Mouse (Mus musculus) T-cell, adult 2 months (primary cell): ENCODE measurements around the gene Emc10.

ENCODE experiments used
- DNase-seq: peaks from one replicate; pipeline ENCODE4 v3.0.0; 2022; ENCODE audit warnings: low spot score

Gene Emc10

GRCm38 (mm10) chr7:44484841-44485571 lies 11.3 kb downstream of the Emc10 start:
- DNase-seq: peak; percentile 60

GRCm38 (mm10) chr7:44484109-44484508 lies 12.2 kb downstream of the Emc10 start:
- DNase-seq: no peak

GRCm38 (mm10) chr7:44482836-44483435 lies 13.4 kb downstream of the Emc10 start:
- no peak for DNase-seq

GRCm38 (mm10) chr7:44475046-44475614 lies 21.2 kb downstream of the Emc10 start:
- DNase-seq: no peak

- no peak for DNase-seq
These were observed 21.9 kb downstream of the Emc10 start for GRCm38 (mm10) chr7:44474419-44474818.

- no peak for DNase-seq
These were observed 23.2 kb downstream of the Emc10 start for GRCm38 (mm10) chr7:44472961-44473646.

- DNase-seq: no peak
These were observed 23.8 kb downstream of the Emc10 start for GRCm38 (mm10) chr7:44472558-44472885.

- no peak for DNase-seq
These were observed 24.3 kb downstream of the Emc10 start for GRCm38 (mm10) chr7:44471880-44472557.

GRCm38 (mm10) chr7:44470696-44471612 lies 25.4 kb downstream of the Emc10 start:
- no peak for DNase-seq

- DNase-seq: no peak
These were observed 26.4 kb downstream of the Emc10 start for GRCm38 (mm10) chr7:44469677-44470675.

GRCm38 (mm10) chr7:44468644-44469285 lies 27.6 kb downstream of the Emc10 start:
- no peak for DNase-seq

- DNase-seq: peak; percentile 95
These were observed 28.4 kb downstream of the Emc10 start, which contains the start of gene Josd2 for GRCm38 (mm10) chr7:44467811-44468411. Gene Josd2 (plus strand): TSS chr7:44467980.

GRCm38 (mm10) chr7:44466888-44467311 lies 29.4 kb downstream of the Emc10 start:
- no peak for DNase-seq

- no peak for DNase-seq
These were observed 30.1 kb downstream of the Emc10 start for GRCm38 (mm10) chr7:44466006-44466887.

- DNase-seq: no peak
These were observed 31.2 kb downstream of the Emc10 start, which contains the start of gene Aspdh for GRCm38 (mm10) chr7:44465111-44465510. Gene Aspdh (plus strand): TSS chr7:44465391.

GRCm38 (mm10) chr7:44464511-44464910 lies 31.8 kb downstream of the Emc10 start:
- DNase-seq: no peak

GRCm38 (mm10) chr7:44463556-44464225 lies 32.6 kb downstream of the Emc10 start:
- no peak for DNase-seq
